Mouse (Mus musculus): ENCODE measurements around the gene Gm20388. TPM values are rescaled to one million over a fixed set of nuclear protein-coding genes. Genes with fewer than 3 reads are reported as not detected.

Gene Gm20388
- polyA plus RNA-seq, 1 experiment from 2014 or later = 1.7 TPM

GRCm38 (mm10) chr8:120698426-120698825, 787.8 kb downstream of the Gm20388 start:
- peaks cover 11% of the 10 kb centered on the region; the same call in 1 of the 2 replicates for H3K27me3 ChIP-seq (ENCODE audit: insufficient read depth, poor library complexity, severe bottlenecking)
- DNase-seq (ENCODE audit: low spot score) = no peak
- H3K27ac ChIP-seq = no peak overlapping the region
- no peaks in the 10 kb centered on the region for H3K36me3 ChIP-seq
- 0 out of 2 replicates have a peak, but pooled peaks cover 3% of the 10 kb centered on the region for H3K9me3 ChIP-seq
- WGBS = 93% methylated on average over 7 of the region's 7 CpGs
- H3K4me3 ChIP-seq = no peak overlapping the region
- peaks cover 22% of the 10 kb centered on the region for H3K4me1 ChIP-seq (replicated peaks)

DNA sequence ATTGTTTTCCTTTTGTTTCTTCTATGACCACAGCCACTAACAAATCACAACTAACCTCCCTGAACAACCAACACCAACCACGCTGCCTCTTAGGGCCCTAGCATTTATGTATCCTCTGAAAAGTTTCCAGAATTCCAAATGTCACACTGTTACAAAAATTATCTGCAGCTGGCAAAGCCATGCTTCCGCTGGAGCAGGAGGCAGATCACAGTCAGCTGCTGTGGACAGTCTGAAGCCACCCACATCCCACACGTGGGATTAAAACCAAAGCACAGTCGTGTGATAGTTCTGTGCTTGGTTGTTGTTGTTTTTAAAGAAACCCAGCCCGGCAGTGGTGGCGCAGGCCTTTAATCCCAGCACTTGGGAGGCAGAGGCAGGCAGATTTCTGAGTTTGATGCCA, 788.4 kb downstream of the Gm20388 start:
- no peak for DNase-seq (ENCODE audit: low spot score)
- H3K27me3 ChIP-seq (ENCODE audit: insufficient read depth, poor library complexity, severe bottlenecking) = peaks cover 11% of the 10 kb centered on the region; the same call in 1 of the 2 replicates
- 82% methylated on average over 6 of the region's 6 CpGs for WGBS
- H3K9me3 ChIP-seq = 0 out of 2 replicates have a peak, but pooled peaks cover 3% of the 10 kb centered on the region
- no peak overlapping the region for H3K27ac ChIP-seq
- no peak overlapping the region for H3K4me3 ChIP-seq
- H3K36me3 ChIP-seq = no peaks in the 10 kb centered on the region
- peaks cover 21% of the 10 kb centered on the region for H3K4me1 ChIP-seq (replicated peaks)

- Histone ChIP-seq H3K9me3 (0 out of 2 replicates have a peak, but pooled peaks cover 3% of the 10 kb centered on the region), H3K4me1 (replicated peaks) (peaks cover 23% of the 10 kb centered on the region), H3K27ac (no peak overlapping the region), H3K27me3 (ENCODE audit: insufficient read depth, poor library complexity, severe bottlenecking) (peaks cover 8% of the 10 kb centered on the region; the same call in 1 of the 2 replicates), H3K4me3 (no peak overlapping the region), H3K36me3 (no peaks in the 10 kb centered on the region)
- DNase-seq (ENCODE audit: low spot score) = no peak
- WGBS = 79% methylated on average over 2 of the region's 2 CpGs
These were observed 788.9 kb downstream of the Gm20388 start for GRCm38 (mm10) chr8:120699565-120699964.

GRCm38 (mm10) chr8:120700053-120700452, 789.4 kb downstream of the Gm20388 start:
- Histone ChIP-seq H3K27me3 (ENCODE audit: insufficient read depth, poor library complexity, severe bottlenecking) (0 out of 2 replicates have a peak, but pooled peaks cover 6% of the 10 kb centered on the region), H3K36me3 (no peaks in the 10 kb centered on the region), H3K9me3 (0 out of 2 replicates have a peak, but pooled peaks cover 3% of the 10 kb centered on the region), H3K4me1 (replicated peaks) (peaks cover 24% of the 10 kb centered on the region), H3K27ac (no peak overlapping the region), H3K4me3 (no peak overlapping the region)
- WGBS = 89% methylated on average over 4 of the region's 4 CpGs
- no peak for DNase-seq (ENCODE audit: low spot score)

DNA sequence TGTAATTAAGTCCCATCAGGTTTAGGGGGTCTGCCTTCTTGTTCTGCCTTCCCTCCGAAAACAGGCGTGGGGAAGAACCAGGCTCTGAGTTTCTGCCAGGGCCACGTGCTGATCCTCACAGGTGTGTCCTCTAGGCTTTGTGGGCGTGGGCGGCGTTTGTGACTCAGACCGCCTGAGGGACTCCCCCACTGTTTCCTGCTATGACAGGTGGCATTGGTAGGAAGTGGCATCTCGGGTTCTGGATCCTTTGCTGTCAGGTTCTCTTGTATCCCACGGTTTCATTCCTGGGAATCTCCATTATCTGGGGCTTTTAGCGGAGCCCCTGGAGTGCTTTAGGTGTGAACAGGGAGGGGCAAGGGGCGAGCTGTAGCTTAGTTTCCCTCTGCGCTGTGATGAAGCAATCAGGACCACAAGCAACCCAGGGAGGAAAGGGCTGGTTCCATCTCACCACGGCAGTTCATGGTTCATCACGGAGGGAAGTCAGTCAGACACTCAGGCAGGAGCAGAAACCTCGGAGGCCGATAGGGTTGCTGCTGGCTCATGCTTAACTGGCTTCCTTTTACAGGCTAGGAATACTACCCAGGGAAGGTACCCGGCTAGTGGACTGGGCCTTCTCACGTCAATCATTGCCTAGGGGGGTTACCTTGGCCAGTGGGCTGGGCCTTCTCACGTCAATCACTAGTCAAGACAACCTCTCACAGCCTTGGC, 791.3 kb downstream of the Gm20388 start:
- peaks cover 20% of the 10 kb centered on the region for H3K4me1 ChIP-seq (replicated peaks)
- DNase-seq (ENCODE audit: low spot score) = no peak
- no peak overlapping the region for H3K4me3 ChIP-seq
- no peaks in the 10 kb centered on the region for H3K36me3 ChIP-seq
- 0 out of 2 replicates have a peak, but pooled peaks cover 3% of the 10 kb centered on the region for H3K9me3 ChIP-seq
- H3K27me3 ChIP-seq (ENCODE audit: insufficient read depth, poor library complexity, severe bottlenecking) = 0 out of 2 replicates have a peak, but pooled peaks cover 6% of the 10 kb centered on the region
- no peak overlapping the region for H3K27ac ChIP-seq
- WGBS = 64% methylated on average over 19 of the region's 19 CpGs

DNA sequence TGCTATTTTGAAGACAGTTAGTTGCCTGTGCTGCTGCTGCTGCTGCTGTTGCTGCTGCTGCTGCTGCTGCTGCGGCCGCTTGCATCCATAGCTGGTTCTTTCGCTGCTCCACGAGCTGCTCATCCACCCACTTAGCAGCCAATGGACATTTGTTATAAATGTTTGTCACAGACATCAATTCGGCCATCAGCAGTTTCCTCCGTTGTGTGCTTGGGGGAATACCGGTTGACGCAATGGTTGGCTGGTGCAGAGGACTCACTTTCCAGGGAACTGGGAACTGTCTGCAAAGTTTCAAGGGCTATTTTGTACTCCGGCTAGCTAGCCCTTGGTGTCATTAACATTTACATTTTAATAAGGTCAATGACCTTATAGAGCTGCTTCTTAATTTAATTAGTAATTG, 793.6 kb downstream of the Gm20388 start:
- 87% methylated on average over 9 of the region's 9 CpGs for WGBS
- no peak for DNase-seq (ENCODE audit: low spot score)
- H3K36me3 ChIP-seq = no peaks in the 10 kb centered on the region
- H3K27me3 ChIP-seq (ENCODE audit: insufficient read depth, poor library complexity, severe bottlenecking) = peaks cover 10% of the 10 kb centered on the region; the same call in 1 of the 2 replicates
- H3K4me3 ChIP-seq = no peak overlapping the region
- no peaks in the 10 kb centered on the region for H3K9me3 ChIP-seq
- H3K4me1 ChIP-seq (replicated peaks) = peaks cover 17% of the 10 kb centered on the region
- no peak overlapping the region for H3K27ac ChIP-seq

DNA sequence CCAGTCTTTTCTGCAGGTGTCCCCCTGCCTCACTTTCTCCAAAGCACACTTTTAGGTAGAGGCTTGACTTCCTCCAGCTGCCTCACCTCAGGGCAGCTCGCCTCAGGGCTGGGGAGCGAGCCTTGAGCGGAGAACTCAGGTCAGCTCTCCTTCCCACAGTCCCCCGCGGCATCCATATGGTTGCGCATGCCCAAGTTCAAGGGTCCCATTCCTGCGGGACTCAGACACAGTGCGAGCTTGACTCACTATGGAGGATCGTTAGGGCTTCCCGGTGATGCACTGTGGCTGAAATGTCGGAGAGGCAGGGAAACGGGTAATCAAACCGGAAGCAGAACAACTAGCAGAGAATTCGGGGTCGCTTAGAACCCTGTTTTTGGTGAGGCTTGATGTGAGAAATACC, 794.5 kb downstream of the Gm20388 start:
- no peak overlapping the region for H3K27ac ChIP-seq
- H3K4me3 ChIP-seq = no peak overlapping the region
- H3K27me3 ChIP-seq (ENCODE audit: insufficient read depth, poor library complexity, severe bottlenecking) = peaks cover 10% of the 10 kb centered on the region; the same call in 1 of the 2 replicates
- WGBS = 87% methylated on average over 15 of the region's 15 CpGs
- H3K36me3 ChIP-seq = no peaks in the 10 kb centered on the region
- H3K9me3 ChIP-seq = no peaks in the 10 kb centered on the region
- peaks cover 13% of the 10 kb centered on the region for H3K4me1 ChIP-seq (replicated peaks)
- no peak for DNase-seq (ENCODE audit: low spot score)

DNA sequence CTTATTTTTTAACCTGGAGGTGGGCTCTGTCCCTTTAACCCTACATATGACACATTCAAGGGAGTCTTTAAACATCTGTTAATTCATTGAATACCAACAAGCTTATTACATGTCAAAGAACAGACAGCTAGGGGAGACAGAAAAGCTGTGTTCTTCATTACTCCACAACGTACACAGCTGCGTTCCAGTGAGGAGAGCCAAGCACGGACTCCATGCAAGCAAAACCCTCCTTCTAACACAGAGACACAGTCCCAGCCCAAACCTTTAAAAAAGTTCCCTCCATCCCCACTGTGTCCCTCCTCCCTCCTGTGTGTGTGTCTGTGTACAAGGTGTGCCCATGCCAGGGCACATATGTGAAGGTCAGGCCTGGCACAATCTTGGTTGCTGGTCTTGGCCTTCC, 795.6 kb downstream of the Gm20388 start:
- DNase-seq (ENCODE audit: low spot score) = no peak
- WGBS = 80% methylated on average over 3 of the region's 3 CpGs
- H3K36me3 ChIP-seq = no peaks in the 10 kb centered on the region
- peaks cover 10% of the 10 kb centered on the region; the same call in 1 of the 2 replicates for H3K27me3 ChIP-seq (ENCODE audit: insufficient read depth, poor library complexity, severe bottlenecking)
- no peaks in the 10 kb centered on the region for H3K9me3 ChIP-seq
- H3K27ac ChIP-seq = no peak overlapping the region
- no peak overlapping the region for H3K4me3 ChIP-seq
- H3K4me1 ChIP-seq (replicated peaks) = peaks cover 13% of the 10 kb centered on the region

GRCm38 (mm10) chr8:120709176-120709575, 798.5 kb downstream of the Gm20388 start:
- Histone ChIP-seq H3K4me3 (no peak overlapping the region), H3K36me3 (no peaks in the 10 kb centered on the region), H3K4me1 (replicated peaks) (peaks cover 4% of the 10 kb centered on the region; the same call in 1 of the 2 replicates), H3K27ac (no peak overlapping the region), H3K9me3 (no peaks in the 10 kb centered on the region), H3K27me3 (ENCODE audit: insufficient read depth, poor library complexity, severe bottlenecking) (peaks cover 4% of the 10 kb centered on the region; the same call in 1 of the 2 replicates)
- 86% methylated on average over 10 of the region's 10 CpGs for WGBS
- no peak for DNase-seq (ENCODE audit: low spot score)

- Histone ChIP-seq H3K27ac (no peak overlapping the region), H3K4me1 (replicated peaks) (0 out of 2 replicates have a peak, but pooled peaks cover 4% of the 10 kb centered on the region), H3K4me3 (no peak overlapping the region), H3K36me3 (no peaks in the 10 kb centered on the region), H3K27me3 (ENCODE audit: insufficient read depth, poor library complexity, severe bottlenecking) (no peaks in the 10 kb centered on the region; the same call in 1 of the 2 replicates), H3K9me3 (no peaks in the 10 kb centered on the region)
- DNase-seq (ENCODE audit: low spot score) = no peak
- WGBS = 78% methylated on average over 6 of the region's 6 CpGs
These were observed 804.6 kb downstream of the Gm20388 start for GRCm38 (mm10) chr8:120715200-120715599.

DNA sequence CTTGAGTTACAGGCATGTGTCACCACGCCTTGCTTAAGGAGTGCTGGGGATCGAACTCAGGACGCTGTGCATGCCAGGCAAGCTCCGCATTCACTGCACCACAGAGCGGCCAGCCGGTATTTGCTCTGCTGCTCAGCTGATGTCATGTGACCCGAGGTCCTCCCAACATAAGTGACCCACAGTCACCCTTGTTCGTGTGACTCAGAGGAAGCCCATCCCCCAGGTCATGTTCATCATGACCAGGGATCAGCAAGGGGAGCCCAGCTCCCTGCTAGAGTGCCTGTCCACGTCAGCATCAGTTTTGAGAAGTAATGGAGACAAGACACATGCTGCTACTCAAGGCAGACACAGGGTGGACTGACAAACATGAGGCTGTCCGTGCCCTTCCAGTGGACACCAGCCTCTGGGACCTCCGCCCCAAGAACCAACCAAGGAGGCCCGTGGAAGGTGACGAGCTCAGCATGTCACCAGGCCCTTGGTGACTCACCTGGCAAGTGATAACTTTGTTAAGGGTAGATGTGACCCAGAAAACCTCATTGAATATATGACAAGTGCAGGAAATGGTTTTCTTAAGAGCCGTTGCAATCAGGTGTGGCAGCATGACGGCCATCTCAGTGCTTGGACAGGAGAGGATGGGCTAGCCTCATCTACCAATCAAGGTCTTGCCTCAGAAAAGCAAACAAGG, 805.5 kb downstream of the Gm20388 start:
- WGBS = 84% methylated on average over 15 of the region's 15 CpGs
- DNase-seq (ENCODE audit: low spot score) = no peak

DNA sequence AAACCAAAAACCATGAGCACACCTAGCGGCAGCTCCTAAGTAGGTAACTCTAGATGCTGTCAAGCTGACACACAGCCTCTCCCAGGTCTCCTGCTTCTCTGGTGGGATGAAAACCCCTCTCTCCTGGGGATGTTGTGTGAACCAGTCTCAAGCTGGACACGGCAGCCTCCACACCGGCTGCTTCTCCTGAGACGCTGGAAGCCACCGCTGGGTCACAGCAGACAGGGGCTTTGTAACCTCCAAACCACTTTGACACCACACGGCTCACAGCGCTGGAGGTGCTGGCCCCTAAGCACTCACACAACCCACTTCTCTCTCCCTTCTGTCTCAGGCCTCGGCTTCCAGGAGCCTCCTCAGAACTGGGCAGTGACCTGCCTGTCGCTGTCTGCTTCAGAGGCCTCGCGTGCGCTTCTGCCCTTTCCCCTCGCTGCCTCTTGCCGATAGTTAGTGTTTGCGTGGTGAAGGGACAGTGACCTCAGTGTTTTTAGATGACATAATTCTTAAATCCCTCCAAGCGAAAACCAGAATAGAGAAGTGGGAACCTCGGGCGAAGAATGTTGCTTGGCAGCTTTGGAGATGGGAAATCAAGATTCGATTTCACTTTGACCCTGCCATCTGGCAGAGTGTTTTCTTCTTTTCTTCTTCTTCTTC, 809.1 kb downstream of the Gm20388 start:
- DNase-seq (ENCODE audit: low spot score) = no peak
- H3K4me1 ChIP-seq (replicated peaks) = 0 out of 2 replicates have a peak, but pooled peaks cover 4% of the 10 kb centered on the region
- H3K27me3 ChIP-seq (ENCODE audit: insufficient read depth, poor library complexity, severe bottlenecking) = no peaks in the 10 kb centered on the region; the same call in 1 of the 2 replicates
- H3K27ac ChIP-seq = no peak overlapping the region
- H3K9me3 ChIP-seq = peaks cover 7% of the 10 kb centered on the region; the same call in 1 of the 2 replicates
- H3K4me3 ChIP-seq = no peak overlapping the region
- no peaks in the 10 kb centered on the region for H3K36me3 ChIP-seq
- WGBS = 73% methylated on average over 19 of the region's 19 CpGs

More for the DNA sequence above, 805.5 kb downstream of the Gm20388 start:
- H3K9me3 ChIP-seq = no peaks in the 10 kb centered on the region
- H3K36me3 ChIP-seq = no peaks in the 10 kb centered on the region
- no peaks in the 10 kb centered on the region; the same call in 1 of the 2 replicates for H3K27me3 ChIP-seq (ENCODE audit: insufficient read depth, poor library complexity, severe bottlenecking)
- H3K4me1 ChIP-seq (replicated peaks) = 0 out of 2 replicates have a peak, but pooled peaks cover 4% of the 10 kb centered on the region
- H3K4me3 ChIP-seq = no peak overlapping the region
- no peak overlapping the region for H3K27ac ChIP-seq

All from hindbrain, embryonic 10.5 days (tissue).